Mouse (Mus musculus) right cerebral cortex, postnatal 36 days (tissue): ENCODE measurements at regions not wholly inside any gene's neighbourhood (a gene's known extent, or its start where the extent isn't known, plus 50 kb on each side); places are given as distances from the start of the nearest gene placed in this dataset.

Source experiments
- DNase-seq, 2 experiments: peaks; one replicate each; pipeline ENCODE4 v3.0.0; 2022; ENCODE audit warnings: low spot score in 2 of 2, mixed read lengths in 1 of 2

- DNase-seq: no peak
Measured at GRCm38 (mm10) chr16:28109771-28110170, 643.1 kb downstream of the Fgf12 start.
